Mouse (Mus musculus): ENCODE measurements around the gene Ola1. TPM values are rescaled to one million over a fixed set of nuclear protein-coding genes. Genes with fewer than 3 reads are reported as not detected.
A peak's percentile ranks its signal among the peaks of the same experiment; 100 is the strongest.

Gene Ola1
- total and polyA plus RNA-seq, 3 experiments: 47.1 to 180 (median 124) TPM

DNA sequence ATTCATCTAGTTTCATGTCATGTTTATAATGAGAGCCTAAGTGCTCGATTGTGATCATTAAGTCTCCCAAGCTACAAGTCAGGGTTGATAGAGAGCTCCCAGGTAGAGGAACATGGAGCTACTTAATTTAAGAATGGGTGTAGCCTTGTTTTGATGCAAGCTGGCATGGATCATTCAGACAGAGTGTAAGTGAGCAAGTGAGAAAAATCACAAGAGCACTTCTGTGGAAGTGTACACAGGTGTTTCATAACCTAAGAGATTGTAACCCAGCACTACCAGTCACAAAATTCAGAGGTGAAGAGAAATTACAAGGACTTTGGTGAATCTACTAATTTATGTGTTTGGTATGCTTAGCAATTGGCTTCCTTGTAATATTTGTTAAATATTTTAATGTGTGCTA is 54.1 kb downstream of the Ola1 start:
- TF ChIP-seq GATA2 (IDR thresholded peaks at IDR 0.05; ENCODE audit: borderline replicate concordance, low read depth, low read length) (no peak), TAL1 (conservative IDR thresholded peaks at IDR 0.05; ENCODE audit: low read depth, low read length) (no peak), POLR2AphosphoS5 (IDR thresholded peaks at IDR 0.05; ENCODE audit: insufficient replicate concordance, low read depth, low read length) (no peak), GATA1 (IDR thresholded peaks at IDR 0.05; ENCODE audit: borderline replicate concordance, low read length) (no peak), CTCF (IDR thresholded peaks at IDR 0.05; ENCODE audit: low read depth, low read length) (no peak)
- ATAC-seq (ENCODE audit: extremely low read depth, insufficient number of reproducible peaks, low FRiP score, poor library complexity, severe bottlenecking): no peak

GRCm38 (mm10) chr2:73160772-73161171 is 58.0 kb downstream of the Ola1 start:
- DNase-seq (ENCODE audit: low spot score) (no peak), ATAC-seq (ENCODE audit: extremely low read depth, insufficient number of reproducible peaks, low FRiP score, poor library complexity, severe bottlenecking) (no peak)
- TF ChIP-seq GATA2 (IDR thresholded peaks at IDR 0.05; ENCODE audit: borderline replicate concordance, low read depth, low read length) (no peak), POLR2AphosphoS5 (IDR thresholded peaks at IDR 0.05; ENCODE audit: insufficient replicate concordance, low read depth, low read length) (no peak), TAL1 (conservative IDR thresholded peaks at IDR 0.05; ENCODE audit: low read depth, low read length) (no peak), CTCF (IDR thresholded peaks at IDR 0.05; ENCODE audit: low read depth, low read length) (no peak), GATA1 (IDR thresholded peaks at IDR 0.05; ENCODE audit: borderline replicate concordance, low read length) (no peak)

More for the DNA sequence above, 54.1 kb downstream of the Ola1 start:
- Histone ChIP-seq H3K9me3 (replicated peaks) (no peaks in the 10 kb centered on the region), H3K4me1 (ENCODE audit: insufficient read depth, low read depth, low read length) (peaks cover 7% of the 10 kb centered on the region), H3K36me3 (replicated peaks) (peaks cover 13% of the 10 kb centered on the region), H3K4me3 (ENCODE audit: low read depth, low read length) (no peak overlapping the region), H3K27me3 (ENCODE audit: insufficient read depth, low read length) (no peaks in the 10 kb centered on the region)
- DNase-seq (ENCODE audit: low spot score): no peak

DNA sequence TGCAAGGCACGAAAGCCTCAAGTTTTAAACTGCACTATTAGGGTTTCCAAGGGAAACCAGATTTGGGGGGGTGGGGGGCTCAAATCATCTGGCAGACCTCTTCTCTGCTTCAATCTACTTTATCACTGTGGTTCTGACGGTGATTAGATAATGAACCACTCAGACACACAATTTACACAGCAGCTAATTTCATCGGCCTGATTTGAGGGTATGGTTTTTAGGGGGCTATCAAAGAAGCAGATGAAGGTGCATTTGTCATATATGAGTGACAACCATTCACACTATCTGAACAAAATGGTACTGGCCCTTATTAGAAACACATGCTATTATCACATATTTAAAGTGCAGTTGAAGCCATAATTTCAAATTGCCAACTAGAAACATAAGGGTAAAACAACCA is 61.5 kb downstream of the Ola1 start:
- Histone ChIP-seq H3K27me3 (ENCODE audit: insufficient read depth, low read length) (no peaks in the 10 kb centered on the region), H3K4me1 (ENCODE audit: insufficient read depth, low read depth, low read length) (peaks cover 11% of the 10 kb centered on the region), H3K36me3 (replicated peaks) (peaks cover 49% of the 10 kb centered on the region), H3K9me3 (replicated peaks) (no peaks in the 10 kb centered on the region), H3K4me3 (ENCODE audit: low read depth, low read length) (no peak overlapping the region)
- DNase-seq (ENCODE audit: low spot score): no peak
- TF ChIP-seq CTCF (IDR thresholded peaks at IDR 0.05; ENCODE audit: low read depth, low read length): no peak
- no peak for TF ChIP-seq TAL1 (conservative IDR thresholded peaks at IDR 0.05; ENCODE audit: low read depth, low read length)
- no peak for TF ChIP-seq GATA1 (IDR thresholded peaks at IDR 0.05; ENCODE audit: borderline replicate concordance, low read length)
- TF ChIP-seq POLR2AphosphoS5 (IDR thresholded peaks at IDR 0.05; ENCODE audit: insufficient replicate concordance, low read depth, low read length): no peak
- no peak for TF ChIP-seq GATA2 (IDR thresholded peaks at IDR 0.05; ENCODE audit: borderline replicate concordance, low read depth, low read length)
- ATAC-seq (ENCODE audit: extremely low read depth, insufficient number of reproducible peaks, low FRiP score, poor library complexity, severe bottlenecking): no peak

More at GRCm38 (mm10) chr2:73160772-73161171, 58.0 kb downstream of the Ola1 start:
- Histone ChIP-seq H3K4me3 (ENCODE audit: low read depth, low read length) (no peak overlapping the region), H3K27me3 (ENCODE audit: insufficient read depth, low read length) (no peaks in the 10 kb centered on the region), H3K4me1 (ENCODE audit: insufficient read depth, low read depth, low read length) (peaks cover 11% of the 10 kb centered on the region), H3K36me3 (replicated peaks) (peaks cover 29% of the 10 kb centered on the region), H3K9me3 (replicated peaks) (no peaks in the 10 kb centered on the region)

DNA sequence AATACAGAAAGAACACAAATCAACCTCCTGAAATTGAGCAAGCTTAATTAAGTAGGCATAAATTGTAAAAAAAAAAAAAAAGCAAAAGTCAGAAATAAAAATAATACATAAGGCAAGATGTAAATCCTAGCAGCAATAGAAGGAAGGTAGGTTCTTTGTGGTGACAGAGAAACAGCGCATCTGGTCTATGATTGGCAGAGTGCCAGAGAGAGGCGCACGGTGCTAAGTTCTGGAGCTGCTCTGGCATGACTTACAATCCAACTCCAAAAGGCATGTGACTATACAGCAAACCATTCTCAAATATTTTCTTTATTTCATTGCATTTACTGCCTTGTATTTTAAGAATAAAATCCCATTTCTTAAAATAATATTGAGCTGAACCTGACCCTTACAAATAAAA is 68.2 kb downstream of the Ola1 start:
- H3K36me3 ChIP-seq (replicated peaks): peaks cover 66% of the 10 kb centered on the region
- H3K27me3 ChIP-seq (ENCODE audit: insufficient read depth, low read length): no peaks in the 10 kb centered on the region
- no peak for ATAC-seq (ENCODE audit: extremely low read depth, insufficient number of reproducible peaks, low FRiP score, poor library complexity, severe bottlenecking)
- H3K4me3 ChIP-seq (ENCODE audit: low read depth, low read length): no peak overlapping the region
- TF ChIP-seq GATA1 (IDR thresholded peaks at IDR 0.05; ENCODE audit: borderline replicate concordance, low read length) (no peak), CTCF (IDR thresholded peaks at IDR 0.05; ENCODE audit: low read depth, low read length) (no peak), TAL1 (conservative IDR thresholded peaks at IDR 0.05; ENCODE audit: low read depth, low read length) (no peak), GATA2 (IDR thresholded peaks at IDR 0.05; ENCODE audit: borderline replicate concordance, low read depth, low read length) (no peak), POLR2AphosphoS5 (IDR thresholded peaks at IDR 0.05; ENCODE audit: insufficient replicate concordance, low read depth, low read length) (no peak)
- no peaks in the 10 kb centered on the region for H3K4me1 ChIP-seq (ENCODE audit: insufficient read depth, low read depth, low read length)
- no peaks in the 10 kb centered on the region for H3K9me3 ChIP-seq (replicated peaks)
- no peak for DNase-seq (ENCODE audit: low spot score)

DNA sequence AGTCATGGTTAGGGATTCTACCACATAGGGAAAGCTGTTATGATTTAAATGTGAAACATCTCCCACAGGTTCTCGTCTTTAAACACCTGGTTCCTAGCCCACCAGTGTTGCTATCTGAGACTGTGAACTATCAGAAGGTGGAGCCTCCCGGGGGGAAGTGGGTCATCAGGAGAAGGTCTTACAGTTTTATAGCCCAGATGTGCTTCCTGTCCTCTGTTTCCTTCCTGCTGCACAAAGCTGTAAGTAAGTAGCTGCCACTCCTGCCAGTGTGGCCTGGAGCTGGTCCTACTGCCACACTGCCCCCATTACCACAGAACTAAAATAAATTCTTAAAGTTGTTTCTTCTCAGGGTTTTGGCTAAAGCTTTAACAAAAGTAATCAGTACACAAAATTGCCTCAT is 72.6 kb downstream of the Ola1 start:
- DNase-seq (ENCODE audit: low spot score): no peak
- Histone ChIP-seq H3K9me3 (replicated peaks) (no peaks in the 10 kb centered on the region), H3K27me3 (ENCODE audit: insufficient read depth, low read length) (no peaks in the 10 kb centered on the region), H3K36me3 (replicated peaks) (peaks cover 50% of the 10 kb centered on the region), H3K4me1 (ENCODE audit: insufficient read depth, low read depth, low read length) (peaks cover 3% of the 10 kb centered on the region; the same call in 1 of the 2 replicates), H3K4me3 (ENCODE audit: low read depth, low read length) (no peak overlapping the region)
- ATAC-seq (ENCODE audit: extremely low read depth, insufficient number of reproducible peaks, low FRiP score, poor library complexity, severe bottlenecking): peak; percentile 34; the same call in 1 of the 2 replicates
- TF ChIP-seq GATA1 (IDR thresholded peaks at IDR 0.05; ENCODE audit: borderline replicate concordance, low read length) (no peak), POLR2AphosphoS5 (IDR thresholded peaks at IDR 0.05; ENCODE audit: insufficient replicate concordance, low read depth, low read length) (no peak), GATA2 (IDR thresholded peaks at IDR 0.05; ENCODE audit: borderline replicate concordance, low read depth, low read length) (no peak), TAL1 (conservative IDR thresholded peaks at IDR 0.05; ENCODE audit: low read depth, low read length) (no peak), CTCF (IDR thresholded peaks at IDR 0.05; ENCODE audit: low read depth, low read length) (no peak)

GRCm38 (mm10) chr2:73143732-73144131 is 75.0 kb downstream of the Ola1 start:
- no peaks in the 10 kb centered on the region for H3K27me3 ChIP-seq (ENCODE audit: insufficient read depth, low read length)
- H3K36me3 ChIP-seq (replicated peaks): peaks cover 48% of the 10 kb centered on the region
- no peak overlapping the region for H3K4me3 ChIP-seq (ENCODE audit: low read depth, low read length)
- H3K9me3 ChIP-seq (replicated peaks): no peaks in the 10 kb centered on the region
- no peak for ATAC-seq (ENCODE audit: extremely low read depth, insufficient number of reproducible peaks, low FRiP score, poor library complexity, severe bottlenecking)
- DNase-seq (ENCODE audit: low spot score): no peak
- peaks cover 6% of the 10 kb centered on the region for H3K4me1 ChIP-seq (ENCODE audit: insufficient read depth, low read depth, low read length)
- TF ChIP-seq GATA2 (IDR thresholded peaks at IDR 0.05; ENCODE audit: borderline replicate concordance, low read depth, low read length) (no peak), TAL1 (conservative IDR thresholded peaks at IDR 0.05; ENCODE audit: low read depth, low read length) (no peak), CTCF (IDR thresholded peaks at IDR 0.05; ENCODE audit: low read depth, low read length) (no peak), GATA1 (IDR thresholded peaks at IDR 0.05; ENCODE audit: borderline replicate concordance, low read length) (no peak), POLR2AphosphoS5 (IDR thresholded peaks at IDR 0.05; ENCODE audit: insufficient replicate concordance, low read depth, low read length) (no peak)
